ENCODE assay signal across 26 mouse cellular contexts in the genomic region with DNA sequence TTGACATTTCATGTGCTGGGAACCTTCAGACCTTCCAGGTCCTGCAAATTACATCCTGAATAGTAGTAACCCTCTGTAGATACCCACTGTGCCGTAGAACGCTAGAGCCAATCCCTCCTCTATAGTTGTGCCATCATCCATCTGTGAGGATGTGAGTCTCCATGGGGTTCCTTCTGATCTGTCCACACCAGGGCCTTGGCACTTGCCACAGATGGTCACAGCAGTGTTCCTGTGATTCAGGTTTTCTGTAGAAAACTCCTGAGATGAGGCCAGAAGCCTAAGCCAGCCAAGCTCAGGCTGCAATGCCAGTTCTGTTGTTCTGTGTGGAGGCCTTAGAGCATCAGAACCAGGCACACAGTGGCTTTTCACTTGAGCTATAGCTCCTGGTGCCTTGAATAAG.
DNase-seq lines count a peak whose midpoint lies in the region; ATAC-seq and TF ChIP-seq lines count a peak whose summit lies in the region.
"Had no signal": no experiment of that assay in that cellular context is flagged by ENCODE, and none has a peak within 500 bp of the region (broad histone marks: within the 10 kb centered on the region; RNA-seq: fewer than 3 reads in every experiment).

No protein-coding gene starts in this region.

- H3K27me3 ChIP-seq in midbrain, postnatal 0 days (ENCODE audit: insufficient read depth, low read length) = no peaks in the 10 kb centered on the region
- H3K27me3 ChIP-seq in midbrain, embryonic 15.5 days (replicated peaks) = no peaks in the 10 kb centered on the region
- H3K27me3 ChIP-seq: embryonic facial prominence, embryonic 15.5 days; forebrain, embryonic 15.5 days; hindbrain, embryonic 15.5 days; liver, embryonic 15.5 days; lung, embryonic 15.5 days; neural tube, embryonic 13.5 days had no signal

- DNase-seq in midbrain, postnatal 0 days (ENCODE audit: low spot score) = peak; percentile 60
- DNase-seq in cerebellum, adult 11-12 months = peak; percentile 97
- peak; percentile 86 to 92 for DNase-seq in cerebellum, postnatal 10 days
- DNase-seq in layer of hippocampus, adult 9-10 months (ENCODE audit: low spot score) = no peak
- DNase-seq in thymus, postnatal 0 days (ENCODE audit: low spot score) = no peak
- DNase-seq in gastrocnemius, postnatal 14 days = no peak
- DNase-seq: adrenal gland, postnatal 10 days; gastrocnemius, postnatal 36 days; kidney, postnatal 4 days; liver; lung, postnatal 4 days; midbrain, embryonic 14.5 days; retina, postnatal 1 day; thymus, postnatal 25 days had no signal

- ATAC-seq in midbrain, postnatal 0 days (ENCODE audit: low FRiP score) = no peak
- no peak for ATAC-seq in midbrain, embryonic 15.5 days (replicated peaks)
- ATAC-seq: activated CD4-positive, CD25-positive, alpha-beta regulatory T cell, adult 4 months; forebrain, embryonic 15.5 days; intestine, embryonic 16.5 days had no signal

- no peak overlapping the region for H3K27ac ChIP-seq in midbrain, postnatal 0 days (ENCODE audit: low read depth, low read length)
- no peak overlapping the region for H3K27ac ChIP-seq in midbrain, embryonic 15.5 days
- H3K27ac ChIP-seq: embryonic facial prominence, embryonic 15.5 days; forebrain, embryonic 15.5 days; hindbrain, embryonic 15.5 days; left cerebral cortex, adult 2 months; limb, embryonic 10.5 days; liver, embryonic 15.5 days; lung, embryonic 15.5 days; neural tube, embryonic 13.5 days had no signal

- H3K9me3 ChIP-seq in midbrain, postnatal 0 days (ENCODE audit: low read length) = no peaks in the 10 kb centered on the region
- no peaks in the 10 kb centered on the region for H3K9me3 ChIP-seq in midbrain, embryonic 15.5 days
- H3K9me3 ChIP-seq: embryonic facial prominence, embryonic 15.5 days; forebrain, embryonic 15.5 days; hindbrain, embryonic 15.5 days; limb, embryonic 10.5 days; liver, embryonic 15.5 days; lung, embryonic 15.5 days; neural tube, embryonic 13.5 days had no signal

- H3K4me1 ChIP-seq in midbrain, postnatal 0 days (ENCODE audit: insufficient read depth, low read length) = no peaks in the 10 kb centered on the region
- no peaks in the 10 kb centered on the region for H3K4me1 ChIP-seq in midbrain, embryonic 15.5 days
- H3K4me1 ChIP-seq: embryonic facial prominence, embryonic 15.5 days; limb, embryonic 10.5 days; liver, embryonic 15.5 days; lung, embryonic 15.5 days had no signal

- intact Hi-C loops in gastrocnemius, postnatal 14 days (cut with DNase I; ENCODE audit: low total_unique reads) = no loop called here

- no peak overlapping the region for H3K4me3 ChIP-seq in midbrain, postnatal 0 days (ENCODE audit: low read depth, low read length)
- H3K4me3 ChIP-seq in midbrain, embryonic 15.5 days = no peak overlapping the region
- H3K4me3 ChIP-seq: embryonic facial prominence, embryonic 15.5 days; forebrain, embryonic 15.5 days; hindbrain, embryonic 15.5 days; left cerebral cortex, adult 2 months; limb, embryonic 10.5 days; liver, embryonic 15.5 days; lung, embryonic 15.5 days; myocyte; neural tube, embryonic 13.5 days had no signal

- 83% methylated on average over 2 of the region's 2 CpGs for WGBS in midbrain, postnatal 0 days
- 91% methylated on average over 2 of the region's 2 CpGs for WGBS in midbrain, embryonic 15.5 days

- no peak overlapping the region for H3K9ac ChIP-seq in midbrain, postnatal 0 days (replicated peaks; ENCODE audit: low read length, poor library complexity, severe bottlenecking)
- H3K9ac ChIP-seq in midbrain, embryonic 15.5 days = no peak overlapping the region
- H3K9ac ChIP-seq: embryonic facial prominence, embryonic 15.5 days; forebrain, embryonic 15.5 days; hindbrain, embryonic 15.5 days; liver, embryonic 15.5 days; lung, embryonic 15.5 days; neural tube, embryonic 13.5 days had no signal

- H3K36me3 ChIP-seq in midbrain, postnatal 0 days (ENCODE audit: insufficient read depth, low read length) = no peaks in the 10 kb centered on the region
- H3K36me3 ChIP-seq in midbrain, embryonic 15.5 days (replicated peaks) = no peaks in the 10 kb centered on the region
- H3K36me3 ChIP-seq: embryonic facial prominence, embryonic 15.5 days; forebrain, embryonic 15.5 days; hindbrain, embryonic 15.5 days; limb, embryonic 10.5 days; liver, embryonic 15.5 days; lung, embryonic 15.5 days; neural tube, embryonic 13.5 days had no signal

- no peak for TF ChIP-seq CTCF in midbrain, postnatal 0 days (IDR thresholded peaks at IDR 0.05)

- no peak overlapping the region for H3K4me2 ChIP-seq in midbrain, postnatal 0 days (ENCODE audit: low read depth, low read length, poor library complexity, severe bottlenecking)
- no peak overlapping the region for H3K4me2 ChIP-seq in midbrain, embryonic 15.5 days
- H3K4me2 ChIP-seq: embryonic facial prominence, embryonic 15.5 days; forebrain, embryonic 15.5 days; hindbrain, embryonic 15.5 days; liver, embryonic 15.5 days; lung, embryonic 15.5 days; neural tube, embryonic 13.5 days had no signal

Comparison
In these comparisons a context has a peak if more than half of its experiments do, and no peak if none do; other contexts are left out.
1. DNase-seq: peak in midbrain, postnatal 0 days (single experiment), cerebellum, adult 11-12 months (single experiment) and cerebellum, postnatal 10 days (2 of 2); none in layer of hippocampus, adult 9-10 months (single experiment), thymus, postnatal 0 days (single experiment) and gastrocnemius, postnatal 14 days (single experiment).